ENCODE assay signal across 8 mouse cellular contexts in genomic region chr9:65140491-65140890, GRCm38 (mm10). TPM values are rescaled to one million over a fixed set of nuclear protein-coding genes. Genes with fewer than 3 reads are reported as not detected.
DNase-seq lines count a peak whose midpoint lies in the region; ATAC-seq and TF ChIP-seq lines count a peak whose summit lies in the region.

No protein-coding gene starts in this region.

- no peaks in the 10 kb centered on the region for H3K36me3 ChIP-seq in heart, adult 2 months (ENCODE audit: control insufficient read depth, insufficient read depth, low read length)
- no peaks in the 10 kb centered on the region for H3K36me3 ChIP-seq in CH12.LX (replicated peaks in 1 of 2; ENCODE audit: control insufficient read depth in 1 of 2, insufficient read depth in 1 of 2, low read length in 1 of 2)
- H3K36me3 ChIP-seq in hindbrain, embryonic 10.5 days, result peaks cover 38% of the 10 kb centered on the region
- H3K36me3 ChIP-seq in midbrain, embryonic 10.5 days, result peaks cover 38% of the 10 kb centered on the region

- in situ Hi-C loops in CH12.LX (cut with MboI; ENCODE audit: low pct_ligation_motif_present, low pct_unique_long_range_greater_than_20kb, low sequenced_read_pairs), result no loop called here

- H3K79me2 ChIP-seq in heart, adult 2 months (replicated peaks; ENCODE audit: control insufficient read depth, insufficient read depth, low read length), result no peaks in the 10 kb centered on the region
- H3K79me2 ChIP-seq in CH12.LX (replicated peaks; ENCODE audit: control insufficient read depth, extremely low read depth, insufficient read depth, poor library complexity, severe bottlenecking), result no peaks in the 10 kb centered on the region

- no peaks in the 10 kb centered on the region for H3K9me3 ChIP-seq in CH12.LX (replicated peaks; ENCODE audit: low read length)
- H3K9me3 ChIP-seq in hindbrain, embryonic 10.5 days, result no peaks in the 10 kb centered on the region
- H3K9me3 ChIP-seq in midbrain, embryonic 10.5 days (replicated peaks), result no peaks in the 10 kb centered on the region

- no peak overlapping the region for H3K27ac ChIP-seq in heart, adult 2 months
- no peak overlapping the region for H3K27ac ChIP-seq in CH12.LX (ENCODE audit: insufficient read depth, low read depth)
- peak overlapping the region; percentile 98 for H3K27ac ChIP-seq in hindbrain, embryonic 10.5 days
- H3K27ac ChIP-seq in midbrain, embryonic 10.5 days (replicated peaks), result peak overlapping the region; percentile 100

- H3K4me2 ChIP-seq in CH12.LX (ENCODE audit: insufficient read depth, low read depth, poor library complexity, severe bottlenecking), result peak overlapping the region; percentile 99

- dilution Hi-C loops in CH12.LX (cut with MboI; ENCODE audit: extremely low pct_ligation_motif_present, extremely low pct_unique_long_range_greater_than_20kb, low sequenced_read_pairs), result no loop called here

- no peaks in the 10 kb centered on the region; the same call in 1 of the 2 replicates for H3K27me3 ChIP-seq in heart, adult 2 months (ENCODE audit: control insufficient read depth, insufficient read depth, low read length)
- peaks cover 67% of the 10 kb centered on the region for H3K27me3 ChIP-seq in CH12.LX (replicated peaks)
- H3K27me3 ChIP-seq in hindbrain, embryonic 10.5 days (ENCODE audit: insufficient read depth, poor library complexity, severe bottlenecking), result peaks cover 9% of the 10 kb centered on the region
- peaks cover 29% of the 10 kb centered on the region for H3K27me3 ChIP-seq in midbrain, embryonic 10.5 days (ENCODE audit: low read depth, poor library complexity, severe bottlenecking)

- no peak for TF ChIP-seq CTCF in heart, adult 2 months (IDR thresholded peaks at IDR 0.05)
- TF ChIP-seq CTCF in CH12.LX (conservative IDR thresholded peaks at IDR 0.05 in 1 of 2, IDR thresholded peaks at IDR 0.05 in 1 of 2; ENCODE audit: low read depth in 2 of 2, low read length in 2 of 2), result no peak

- intact Hi-C loops in heart, adult 2 months (cut with DNase I), result no loop called here
- intact Hi-C loops in left cerebral cortex, postnatal 36 days (cut with DNase I), result no loop called here

- H3K4me1 ChIP-seq in heart, adult 2 months (ENCODE audit: control insufficient read depth, insufficient read depth, low read length), result 0 out of 2 replicates have a peak, but pooled peaks cover 2% of the 10 kb centered on the region
- peaks cover 3 to 24% of the 10 kb centered on the region in 2 experiments; a peak in 3 of 4 replicates for H3K4me1 ChIP-seq in CH12.LX (ENCODE audit: control insufficient read depth in 1 of 2, insufficient read depth in 2 of 2)
- H3K4me1 ChIP-seq in hindbrain, embryonic 10.5 days (replicated peaks), result peaks cover 79% of the 10 kb centered on the region
- peaks cover 93% of the 10 kb centered on the region for H3K4me1 ChIP-seq in midbrain, embryonic 10.5 days

- no peak for ATAC-seq in frontal cortex, adult (ENCODE audit: low TSS enrichment)

- TF ChIP-seq RAD21 in CH12.LX (IDR thresholded peaks at IDR 0.05; ENCODE audit: low read depth, low read length), result no peak

- TF ChIP-seq POLR2A in heart, adult 2 months (IDR thresholded peaks at IDR 0.05; ENCODE audit: insufficient read depth, low read depth, low read length), result no peak
- no peak for TF ChIP-seq POLR2A in CH12.LX (IDR thresholded peaks at IDR 0.05; ENCODE audit: low read depth, low read length)

- H3K9ac ChIP-seq in heart, adult 2 months (ENCODE audit: low read depth, low read length), result no peak overlapping the region
- peak overlapping the region; percentile 48 for H3K9ac ChIP-seq in CH12.LX (ENCODE audit: insufficient read depth, low read depth)

- DNase-seq in heart, adult 2 months, result no peak
- DNase-seq in heart, adult 9 months (ENCODE audit: low spot score in 2 of 2), result no peak
- DNase-seq in CH12.LX (ENCODE audit: extremely low read depth), result no peak
- DNase-seq in hindbrain, embryonic 10.5 days (ENCODE audit: low spot score), result no peak
- DNase-seq in midbrain, embryonic 10.5 days (ENCODE audit: low spot score), result no peak
- DNase-seq in adrenal gland, postnatal 4 days (ENCODE audit: low spot score in 2 of 2), result no peak
- DNase-seq in left cerebral cortex, postnatal 36 days (ENCODE audit: low spot score in 2 of 2), result no peak

- TF ChIP-seq EP300 in heart, adult 2 months (IDR thresholded peaks at IDR 0.05; ENCODE audit: insufficient read depth, low read depth, low read length), result no peak
- TF ChIP-seq EP300 in CH12.LX (IDR thresholded peaks at IDR 0.05; ENCODE audit: low read length), result no peak

- WGBS in heart, adult 2 months, result 8% methylated on average over 8 of the region's 8 CpGs
- WGBS in hindbrain, embryonic 10.5 days, result 2% methylated on average over 8 of the region's 8 CpGs
- 4% methylated on average over 8 of the region's 8 CpGs for WGBS in midbrain, embryonic 10.5 days

- H3K4me3 ChIP-seq in heart, adult 2 months, result peak overlapping the region; percentile 62
- peak overlapping the region in 1 of 3 experiments; percentile 69 for H3K4me3 ChIP-seq in CH12.LX (replicated peaks in 1 of 3; ENCODE audit: low read depth in 2 of 3, low read length in 2 of 3, poor library complexity in 1 of 3)
- peak overlapping the region; percentile 77 for H3K4me3 ChIP-seq in hindbrain, embryonic 10.5 days
- H3K4me3 ChIP-seq in midbrain, embryonic 10.5 days, result peak overlapping the region; percentile 100

TF ChIP-seq in CH12.LX, 34 proteins besides CTCF, POLR2A, EP300 and RAD21:
- TF ChIP-seq CHD2 (IDR thresholded peaks at IDR 0.05; ENCODE audit: low read length) (no peak), ZC3H11A (IDR thresholded peaks at IDR 0.05; ENCODE audit: low read depth, low read length) (no peak), ETS1 (conservative IDR thresholded peaks at IDR 0.05; ENCODE audit: low read depth, low read length) (no peak), POLR2AphosphoS2 (IDR thresholded peaks at IDR 0.05; ENCODE audit: low read depth, low read length) (no peak), BHLHE40 (IDR thresholded peaks at IDR 0.05; ENCODE audit: low read depth, low read length) (no peak), GABPA (IDR thresholded peaks at IDR 0.05; ENCODE audit: insufficient replicate concordance, low read depth, low read length) (no peak), MAFK (IDR thresholded peaks at IDR 0.05; ENCODE audit: insufficient replicate concordance, low read length) (no peak), CHD1 (IDR thresholded peaks at IDR 0.05; ENCODE audit: low read depth, low read length) (no peak), USF1 (IDR thresholded peaks at IDR 0.05; ENCODE audit: low read depth, low read length) (no peak), KAT2A (IDR thresholded peaks at IDR 0.05; ENCODE audit: insufficient replicate concordance, low read length) (no peak), JUN (IDR thresholded peaks at IDR 0.05; ENCODE audit: insufficient read depth, low read depth, low read length) (no peak), MYC (IDR thresholded peaks at IDR 0.05; ENCODE audit: low read depth, low read length) (no peak)

RNA-seq across cellular contexts. Expression of gene Igdcc3, which starts 0.5 kb away (rescaled TPM):
- under 1 TPM; 0.07 to 0.10 TPM for total RNA-seq in heart, adult 2 months (2021)
- 0.12 and 0.16 TPM in 2 replicates for polyA plus RNA-seq in heart, adult 2 months (2012; rRNA removed)
- total RNA-seq in CH12.LX (2012; rRNA removed) (0.21 TPM in 1 of 2 replicates, not detected in the other), CH12.LX (2014; rRNA removed) (not detected in 2 replicates)
- 0.20 and 0.26 TPM in 2 replicates for polyA plus RNA-seq in CH12.LX (2012; ENCODE audit: insufficient read length, low read depth)
- polyA plus RNA-seq in hindbrain, embryonic 10.5 days (2016; fragmentation: Nextera tagmentation; extraction: Ambion mirVana), result 218 and 357 TPM in 2 replicates
- 334 and 450 TPM in 2 replicates for polyA plus RNA-seq in midbrain, embryonic 10.5 days (2016; fragmentation: Nextera tagmentation; extraction: Ambion mirVana)
- 1 to 10 TPM; 2.2 to 3.6 TPM for total RNA-seq in adrenal gland, postnatal 4 days (2021)
- total RNA-seq in left cerebral cortex, postnatal 36 days (2021), result 1 to 10 TPM; 2.0 to 2.3 TPM

RNA-seq across cellular contexts. Expression of gene Igdcc4, which starts 39.2 kb away (rescaled TPM):
- total RNA-seq in heart, adult 2 months (2021), result 10 to 100 TPM; 10.2 to 12.4 TPM
- polyA plus RNA-seq in heart, adult 2 months (2012; rRNA removed), result 7.3 and 12.0 TPM in 2 replicates
- total RNA-seq in CH12.LX (2012; rRNA removed) (0.04 and 0.13 TPM in 2 replicates), CH12.LX (2014; rRNA removed) (not detected in 2 replicates)
- 0.11 and 0.23 TPM in 2 replicates for polyA plus RNA-seq in CH12.LX (2012; ENCODE audit: insufficient read length, low read depth)
- polyA plus RNA-seq in hindbrain, embryonic 10.5 days (2016; fragmentation: Nextera tagmentation; extraction: Ambion mirVana), result 8.3 and 10.4 TPM in 2 replicates
- 8.9 and 12.6 TPM in 2 replicates for polyA plus RNA-seq in midbrain, embryonic 10.5 days (2016; fragmentation: Nextera tagmentation; extraction: Ambion mirVana)
- 10 to 100 TPM; 36.6 to 41.9 TPM for total RNA-seq in adrenal gland, postnatal 4 days (2021)
- total RNA-seq in left cerebral cortex, postnatal 36 days (2021), result 10 to 100 TPM; 24.9 to 30.8 TPM

RNA-seq across cellular contexts. Expression of gene Parp16, which starts 54.7 kb away (rescaled TPM):
- 1 to 10 TPM; 2.6 to 3.1 TPM for total RNA-seq in heart, adult 2 months (2021)
- polyA plus RNA-seq in heart, adult 2 months (2012; rRNA removed), result 3.7 and 4.8 TPM in 2 replicates
- total RNA-seq in CH12.LX (2012; rRNA removed) (1.3 and 1.7 TPM in 2 replicates), CH12.LX (2014; rRNA removed) (0.44 and 0.46 TPM in 2 replicates)
- polyA plus RNA-seq in CH12.LX (2012; ENCODE audit: insufficient read length, low read depth), result 0.81 and 0.94 TPM in 2 replicates
- polyA plus RNA-seq in hindbrain, embryonic 10.5 days (2016; fragmentation: Nextera tagmentation; extraction: Ambion mirVana), result 7.7 and 8.0 TPM in 2 replicates
- 7.2 and 7.9 TPM in 2 replicates for polyA plus RNA-seq in midbrain, embryonic 10.5 days (2016; fragmentation: Nextera tagmentation; extraction: Ambion mirVana)
- 10 to 100 TPM; 23.2 to 27.0 TPM for total RNA-seq in adrenal gland, postnatal 4 days (2021)
- total RNA-seq in left cerebral cortex, postnatal 36 days (2021), result 1 to 10 TPM; 2.5 to 4.2 TPM

Comparison
In these comparisons a context has a peak if more than half of its experiments do, and no peak if none do; other contexts are left out.
1. H3K27ac ChIP-seq: peak in hindbrain, embryonic 10.5 days (single experiment) and midbrain, embryonic 10.5 days (single experiment); none in heart, adult 2 months (single experiment) and CH12.LX (single experiment).
2. RNA of gene Igdcc4, which starts 39.2 kb away (total RNA-seq): 36.6 to 41.9 TPM in adrenal gland, postnatal 4 days, 24.9 to 30.8 TPM in left cerebral cortex, postnatal 36 days and 10.2 to 12.4 TPM in heart, adult 2 months; 0.04 to 0.13 TPM in CH12.LX; every median in the first group is over 4 times any median in the second.
3. RNA of gene Parp16, which starts 54.7 kb away (total RNA-seq): 23.2 to 27.0 TPM in adrenal gland, postnatal 4 days; 2.5 to 4.2 TPM in left cerebral cortex, postnatal 36 days, 2.6 to 3.1 TPM in heart, adult 2 months and 0.44 to 1.7 TPM in CH12.LX; every median in the first group is over 4 times any median in the second.